Mouse (Mus musculus): ENCODE results near the gene Stat6. TPM values are rescaled to one million over a fixed set of nuclear protein-coding genes. Genes with fewer than 3 reads are reported as not detected.

Stat6 gene
- total RNA-seq, 2 experiments from 2014 or later = 16.7 to 27.1 TPM

- no peak for ATAC-seq (replicated peaks; ENCODE audit: low FRiP score, poor library complexity, severe bottlenecking)
These were observed 28.4 kb upstream of the Stat6 start for GRCm38 (mm10) chr10:127614236-127615033.

DNA sequence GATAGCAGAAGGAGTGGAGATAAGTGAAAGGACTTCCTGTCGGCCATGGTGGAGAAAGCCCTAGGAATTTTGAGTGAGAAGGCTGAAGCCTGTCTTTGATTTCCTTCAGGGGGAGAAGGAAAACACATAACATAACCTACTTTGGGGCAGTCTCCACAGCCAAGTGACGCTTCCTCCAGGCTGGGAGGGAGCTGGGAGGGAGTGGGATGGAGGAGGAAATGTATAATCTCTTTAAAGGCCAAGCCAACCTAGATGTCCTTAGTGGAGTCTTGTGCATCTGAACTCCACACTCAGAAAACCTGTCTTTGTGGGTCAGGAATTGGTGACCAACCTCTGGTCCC, 27.8 kb upstream of the Stat6 start:
- no peak for ATAC-seq (replicated peaks; ENCODE audit: low FRiP score, poor library complexity, severe bottlenecking)

DNA sequence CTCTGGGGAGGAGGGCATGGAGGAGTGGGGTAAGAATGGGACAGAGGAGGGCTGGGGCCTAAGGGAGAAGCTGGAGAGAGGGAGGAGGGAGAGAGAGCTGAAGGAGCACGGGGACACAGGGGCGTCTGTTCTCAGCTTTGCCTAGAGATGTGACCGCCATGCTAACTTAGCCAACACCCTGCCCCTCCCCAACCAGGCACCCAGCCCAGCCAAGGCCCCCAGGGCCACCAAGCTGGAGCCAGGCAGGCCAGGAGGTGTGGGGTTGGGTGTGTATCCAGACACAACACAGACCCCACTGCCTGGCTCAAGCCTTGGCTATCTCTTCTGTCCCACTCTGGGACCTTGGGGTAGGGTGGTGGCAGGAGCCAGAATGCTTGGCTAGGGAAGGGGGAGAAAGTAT, 27.2 kb upstream of the Stat6 start:
- ATAC-seq (replicated peaks; ENCODE audit: low FRiP score, poor library complexity, severe bottlenecking) = no peak

- ATAC-seq (replicated peaks; ENCODE audit: low FRiP score, poor library complexity, severe bottlenecking) = no peak
These were observed 26.5 kb upstream of the Stat6 start for GRCm38 (mm10) chr10:127616261-127616679.

GRCm38 (mm10) chr10:127617294-127617693, 25.5 kb upstream of the Stat6 start:
- ATAC-seq (replicated peaks; ENCODE audit: low FRiP score, poor library complexity, severe bottlenecking) = no peak

GRCm38 (mm10) chr10:127618173-127618572, 24.6 kb upstream of the Stat6 start:
- no peak for ATAC-seq (replicated peaks; ENCODE audit: low FRiP score, poor library complexity, severe bottlenecking)

GRCm38 (mm10) chr10:127619119-127619721, 23.6 kb upstream of the Stat6 start:
- ATAC-seq (replicated peaks; ENCODE audit: low FRiP score, poor library complexity, severe bottlenecking) = no peak

- ATAC-seq (replicated peaks; ENCODE audit: low FRiP score, poor library complexity, severe bottlenecking) = no peak
These were observed 22.8 kb upstream of the Stat6 start for GRCm38 (mm10) chr10:127619941-127620405.

- ATAC-seq (replicated peaks; ENCODE audit: low FRiP score, poor library complexity, severe bottlenecking) = no peak
These were observed 22.2 kb upstream of the Stat6 start, which contains the start of gene Lrp1 for GRCm38 (mm10) chr10:127620406-127621190. Gene Lrp1, minus strand, starts transcription at chr10:127621148.

DNA sequence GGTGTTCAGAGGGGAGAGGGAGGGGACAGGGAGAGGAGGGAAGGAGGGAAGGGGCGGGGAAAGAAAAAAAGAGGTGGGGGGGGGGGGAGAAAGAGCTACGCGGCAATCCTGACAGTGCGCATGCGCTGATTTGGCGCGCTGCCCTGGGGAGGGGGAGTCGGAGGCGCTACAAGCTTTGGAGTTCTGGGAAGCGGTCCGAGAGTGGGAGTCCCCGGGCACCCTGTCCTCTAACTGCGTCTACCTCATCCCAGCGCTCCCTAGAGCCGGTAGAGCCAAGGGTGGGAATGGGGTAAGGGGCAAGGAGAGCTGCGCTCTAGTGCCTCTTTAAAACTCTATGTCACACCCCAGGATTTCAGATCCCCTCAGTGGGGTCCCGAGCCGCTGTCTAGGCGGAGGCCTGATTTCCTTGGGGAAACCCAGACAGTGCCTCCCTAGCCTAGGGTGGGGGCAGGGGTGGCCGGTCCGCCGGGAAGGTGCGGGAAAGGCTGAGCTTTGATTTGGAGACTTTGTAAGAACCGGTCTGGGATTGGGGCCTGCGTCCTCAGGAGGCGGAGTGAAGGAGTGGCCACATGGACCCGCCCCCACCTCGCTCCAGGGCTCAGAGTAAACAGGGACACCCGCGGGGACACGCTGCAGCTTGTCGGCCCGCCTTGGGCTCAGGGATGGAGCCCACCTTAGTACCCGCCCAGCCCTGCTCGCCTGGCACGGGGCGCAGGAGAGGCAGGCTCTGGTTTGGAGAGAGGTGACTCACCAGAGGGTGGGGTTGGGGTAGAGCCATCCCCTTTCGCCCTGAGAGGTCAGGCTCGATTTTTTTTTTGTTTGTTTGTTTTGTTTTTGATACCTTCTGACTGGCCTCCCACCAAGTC, 21.4 kb upstream of the Stat6 start:
- ATAC-seq (replicated peaks; ENCODE audit: low FRiP score, poor library complexity, severe bottlenecking) = peak; percentile 69

DNA sequence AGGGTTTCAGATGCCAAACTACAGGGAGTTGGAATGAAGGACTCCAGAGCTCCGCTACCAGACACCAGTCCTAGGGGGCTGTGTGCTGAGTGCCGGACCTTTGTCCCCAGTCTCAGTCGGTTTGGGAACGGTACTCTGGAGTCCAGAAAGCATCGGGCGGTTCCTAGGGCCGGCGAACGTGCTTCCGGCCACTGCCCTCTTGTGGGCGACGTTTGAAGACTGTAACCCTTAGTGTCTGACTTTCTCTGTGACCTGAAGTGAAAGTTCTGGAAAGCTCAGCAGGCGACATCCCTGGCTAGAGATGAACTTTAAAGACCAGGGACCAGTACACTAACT, 20.8 kb upstream of the Stat6 start:
- ATAC-seq (replicated peaks; ENCODE audit: low FRiP score, poor library complexity, severe bottlenecking) = peak; percentile 38; the same call in 1 of the 2 replicates

- no peak for ATAC-seq (replicated peaks; ENCODE audit: low FRiP score, poor library complexity, severe bottlenecking)
These were observed 20.1 kb upstream of the Stat6 start for GRCm38 (mm10) chr10:127622661-127623060.

DNA sequence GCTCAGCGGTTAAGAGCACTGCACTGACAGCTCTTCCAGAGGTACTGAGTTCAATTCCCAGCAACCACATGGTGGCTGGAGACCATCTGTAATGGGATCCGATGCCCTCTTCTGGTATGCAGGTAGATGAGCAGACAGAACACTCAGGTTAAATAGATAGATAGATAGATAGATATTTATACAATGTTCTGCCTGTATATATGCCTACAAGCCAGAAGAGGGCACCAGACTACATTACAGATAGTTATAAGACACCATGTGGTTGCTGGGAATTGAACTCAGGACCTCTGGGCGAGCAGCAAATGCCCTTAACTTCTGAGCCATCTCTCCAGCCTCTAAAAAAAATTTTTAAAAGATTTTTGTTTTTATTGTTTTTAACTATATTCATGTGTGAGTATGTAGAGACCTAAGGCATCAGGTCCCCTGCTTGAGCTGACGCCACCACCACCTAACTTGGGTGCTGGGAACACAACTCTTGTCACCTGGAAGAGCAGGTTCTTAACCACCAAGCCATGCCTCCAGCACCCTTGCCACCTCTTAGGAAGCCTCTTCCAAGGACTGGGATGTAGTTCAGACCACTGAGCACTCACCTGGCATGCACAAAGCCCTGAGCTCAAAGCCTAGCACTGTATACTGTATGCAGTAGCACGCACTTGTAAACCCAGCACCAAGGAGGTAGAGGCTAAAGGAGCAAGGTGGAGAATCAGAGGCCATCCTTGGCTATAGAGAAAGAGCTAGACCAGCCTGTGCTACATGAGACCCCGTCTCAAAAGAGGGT, 19.2 kb upstream of the Stat6 start:
- no peak for ATAC-seq (replicated peaks; ENCODE audit: low FRiP score, poor library complexity, severe bottlenecking)

- peak; percentile 52; the same call in 1 of the 2 replicates for ATAC-seq (replicated peaks; ENCODE audit: low FRiP score, poor library complexity, severe bottlenecking)
These were observed 16.4 kb upstream of the Stat6 start for GRCm38 (mm10) chr10:127626433-127626832.

- no peak for ATAC-seq (replicated peaks; ENCODE audit: low FRiP score, poor library complexity, severe bottlenecking)
These were observed 11.2 kb upstream of the Stat6 start for GRCm38 (mm10) chr10:127631261-127632214.

DNA sequence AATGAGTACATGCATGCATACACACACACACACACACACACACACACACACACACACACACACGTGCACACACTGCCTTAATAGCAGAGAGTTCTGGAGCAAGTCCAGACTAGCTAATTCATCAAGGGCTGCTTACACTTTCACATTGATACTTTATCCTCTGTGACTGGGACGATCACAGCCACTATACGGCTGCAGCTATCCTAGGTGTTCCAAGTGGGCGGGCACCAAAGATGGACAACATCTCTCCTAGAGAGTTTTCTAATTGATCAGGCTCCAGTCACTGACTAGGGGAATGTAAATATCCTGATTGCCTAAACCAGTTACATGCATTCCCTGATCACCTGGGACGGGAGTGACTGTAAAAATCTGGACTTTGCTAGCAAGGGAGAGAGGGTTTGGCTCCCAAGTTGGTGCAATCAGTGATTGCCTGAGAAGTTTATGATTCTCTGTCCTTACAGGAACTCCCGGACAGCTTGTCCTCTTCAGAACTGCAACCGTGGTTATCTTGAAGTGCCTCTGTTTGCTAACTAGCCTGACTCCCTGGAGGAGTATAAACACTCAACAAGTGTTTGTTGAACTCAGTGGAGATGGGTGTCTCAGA, 10.0 kb upstream of the Stat6 start:
- no peak for ATAC-seq (replicated peaks; ENCODE audit: low FRiP score, poor library complexity, severe bottlenecking)

DNA sequence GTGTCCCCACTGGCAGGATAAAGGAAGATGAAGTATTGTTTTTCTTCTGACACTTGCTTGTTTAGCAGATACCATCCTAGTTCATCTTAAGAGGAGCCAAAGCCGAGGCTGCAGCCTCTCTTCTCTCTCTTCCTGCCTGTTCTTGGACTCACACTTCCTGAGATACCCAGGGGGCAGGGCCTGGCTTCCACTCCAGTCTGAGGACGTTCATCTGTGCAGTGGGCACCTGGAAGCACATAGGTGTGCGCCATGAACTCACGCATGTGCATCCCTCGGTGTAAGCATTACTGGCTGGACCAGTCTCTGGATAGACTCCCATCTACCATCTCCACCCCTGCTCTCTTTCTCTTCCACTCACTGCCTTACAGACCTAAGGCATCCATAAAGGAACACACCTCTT, 2.4 kb upstream of the Stat6 start:
- ATAC-seq (replicated peaks; ENCODE audit: low FRiP score, poor library complexity, severe bottlenecking) = no peak
